Mouse (Mus musculus): ENCODE results near the gene Gm20388.

Gm20388 gene

GRCm38 (mm10) chr8:120050376-120050775 is 139.7 kb downstream of the Gm20388 start:
- DNase-seq, result no peak

GRCm38 (mm10) chr8:120051006-120051405 is 140.4 kb downstream of the Gm20388 start:
- DNase-seq, result peak; percentile 73

- no peak for DNase-seq
These were observed 141.3 kb downstream of the Gm20388 start for GRCm38 (mm10) chr8:120051908-120052307.

- peak; percentile 72 for DNase-seq
These were observed 141.7 kb downstream of the Gm20388 start for GRCm38 (mm10) chr8:120052318-120052717.

GRCm38 (mm10) chr8:120054833-120055232 is 144.2 kb downstream of the Gm20388 start:
- DNase-seq, result no peak

- peak; percentile 62 for DNase-seq
These were observed 146.4 kb downstream of the Gm20388 start for GRCm38 (mm10) chr8:120057078-120057477.

- no peak for DNase-seq
These were observed 152.1 kb downstream of the Gm20388 start for GRCm38 (mm10) chr8:120062742-120063141.

- DNase-seq, result no peak
These were observed 152.7 kb downstream of the Gm20388 start for GRCm38 (mm10) chr8:120063326-120063725.

- no peak for DNase-seq
These were observed 155.0 kb downstream of the Gm20388 start for GRCm38 (mm10) chr8:120065611-120066010.

- DNase-seq, result no peak
These were observed 155.6 kb downstream of the Gm20388 start for GRCm38 (mm10) chr8:120066226-120066625.

- peak; percentile 81 for DNase-seq
These were observed 157.5 kb downstream of the Gm20388 start for GRCm38 (mm10) chr8:120067936-120068668.

- DNase-seq, result peak; percentile 90
These were observed 161.0 kb downstream of the Gm20388 start for GRCm38 (mm10) chr8:120071684-120072083.

GRCm38 (mm10) chr8:120072259-120072658 is 161.6 kb downstream of the Gm20388 start:
- DNase-seq, result no peak

GRCm38 (mm10) chr8:120072827-120073226 is 162.2 kb downstream of the Gm20388 start:
- DNase-seq, result no peak

- no peak for DNase-seq
These were observed 163.9 kb downstream of the Gm20388 start for GRCm38 (mm10) chr8:120074516-120074915.

- DNase-seq, result no peak
These were observed 164.7 kb downstream of the Gm20388 start for GRCm38 (mm10) chr8:120075347-120075746.

GRCm38 (mm10) chr8:120078080-120078479 is 167.4 kb downstream of the Gm20388 start:
- DNase-seq, result peak; percentile 84

- no peak for DNase-seq
These were observed 168.7 kb downstream of the Gm20388 start for GRCm38 (mm10) chr8:120079361-120079760.

GRCm38 (mm10) chr8:120083261-120083660 is 172.6 kb downstream of the Gm20388 start:
- no peak for DNase-seq

GRCm38 (mm10) chr8:120084783-120085182 is 174.1 kb downstream of the Gm20388 start:
- no peak for DNase-seq

- no peak for DNase-seq
These were observed 178.9 kb downstream of the Gm20388 start for GRCm38 (mm10) chr8:120089511-120089910.

GRCm38 (mm10) chr8:120091032-120091431 is 180.4 kb downstream of the Gm20388 start:
- no peak for DNase-seq

GRCm38 (mm10) chr8:120093103-120093502 is 182.5 kb downstream of the Gm20388 start:
- no peak for DNase-seq

- no peak for DNase-seq
These were observed 184.2 kb downstream of the Gm20388 start for GRCm38 (mm10) chr8:120094801-120095200.

- DNase-seq, result no peak
These were observed 185.8 kb downstream of the Gm20388 start for GRCm38 (mm10) chr8:120096486-120096885.
